Mouse (Mus musculus) neural tube, embryonic 13.5 days (tissue): ENCODE results near the gene Pprc1. TPM values are rescaled to one million over a fixed set of nuclear protein-coding genes. Genes with fewer than 3 reads are reported as not detected.
A peak's percentile ranks its signal among the peaks of the same experiment; 100 is the strongest.

Source experiments
- ATAC-seq: fragments of 200-750 bp; cut with Nextera tagmentation; 2 replicates; pipeline ENCODE4 v1.8.0; 2017; ENCODE audit warnings: low read depth, mild to moderate bottlenecking, moderate TSS enrichment, moderate library complexity
- H3K27ac ChIP-seq: fragments of 300-500 bp; sonication (generic); replicated peaks from 2 replicates; pipeline ENCODE4 v1.5.1; 2015; ENCODE audit warnings: moderate library complexity, mild to moderate bottlenecking, inconsistent platforms
- H3K27me3 ChIP-seq: fragments of 300-500 bp; sonication (generic); 2 replicates; pipeline ENCODE4 v1.6.1; 2015; ENCODE audit warnings: mild to moderate bottlenecking, inconsistent platforms
- H3K36me3 ChIP-seq: fragments of 300-500 bp; sonication (generic); 2 replicates; pipeline ENCODE4 v1.6.1; 2015; ENCODE audit warnings: mild to moderate bottlenecking, inconsistent platforms
- H3K4me1 ChIP-seq: fragments of 300-500 bp; sonication (generic); replicated peaks from 2 replicates; pipeline ENCODE4 v1.6.1; 2015; ENCODE audit warnings: inconsistent platforms
- H3K4me2 ChIP-seq: fragments of 300-500 bp; sonication (generic); 2 replicates; pipeline ENCODE4 v1.6.1; 2015; ENCODE audit warnings: inconsistent platforms, mild to moderate bottlenecking, moderate library complexity
- H3K4me3 ChIP-seq: fragments of 300-500 bp; sonication (generic); 2 replicates; pipeline ENCODE4 v1.5.1; 2015; ENCODE audit warnings: mild to moderate bottlenecking, inconsistent platforms
- H3K9ac ChIP-seq: fragments of 300-500 bp; sonication (generic); 2 replicates; pipeline ENCODE4 v1.6.1; 2015; ENCODE audit warnings: moderate library complexity, mild to moderate bottlenecking, inconsistent platforms
- H3K9me3 ChIP-seq: fragments of 300-500 bp; sonication (generic); 2 replicates; pipeline ENCODE4 v1.6.1; 2016; ENCODE audit warnings: inconsistent platforms
- WGBS: fragments of 180-500 bp; shearing (Covaris S2); methylation state at CpG from one replicate; pipeline ENCODE4 v1.1.7; 2015; 5-methylcytosine and 5-hydroxymethylcytosine counted together
- polyA plus RNA-seq: library from polyadenylated mRNA; unstranded; fragments of >200 nt; fragmentation: Nextera tagmentation; extraction: Ambion mirVana; gene quantifications from 2 replicates; pipeline ENCODE4 v1.2.1, GENCODE M21; 2015

The Pprc1 gene
- polyA plus RNA-seq, 1 experiment from 2014 or later, result 17.1 TPM

GRCm38 (mm10) chr19:46037243-46037924 lies 7.3 kb upstream of the Pprc1 start:
- Histone ChIP-seq H3K4me3 (peak overlapping the region; percentile 95), H3K27me3 (no peaks in the 10 kb centered on the region), H3K4me1 (peaks cover 58% of the 10 kb centered on the region), H3K9me3 (no peaks in the 10 kb centered on the region), H3K9ac (peak overlapping the region; percentile 94), H3K27ac (peak overlapping the region; percentile 99), H3K36me3 (peaks cover 44% of the 10 kb centered on the region), H3K4me2 (peak overlapping the region; percentile 100)
- no peak for ATAC-seq
- WGBS, result 36% methylated on average over 6 of the region's 6 CpGs

GRCm38 (mm10) chr19:46037925-46038850 lies 6.5 kb upstream of the Pprc1 start:
- H3K9me3 ChIP-seq, result no peaks in the 10 kb centered on the region
- peak overlapping the region; percentile 100 for H3K4me2 ChIP-seq
- no peak for ATAC-seq
- 12% methylated on average over 13 of the region's 13 CpGs for WGBS
- peak overlapping the region; percentile 99 for H3K27ac ChIP-seq
- H3K36me3 ChIP-seq, result peaks cover 35% of the 10 kb centered on the region
- peaks cover 66% of the 10 kb centered on the region for H3K4me1 ChIP-seq
- peak overlapping the region; percentile 95 for H3K4me3 ChIP-seq
- H3K27me3 ChIP-seq, result no peaks in the 10 kb centered on the region
- peak overlapping the region; percentile 94 for H3K9ac ChIP-seq

GRCm38 (mm10) chr19:46038851-46039260 lies 5.8 kb upstream of the Pprc1 start:
- WGBS, result 0% methylated on average over 16 of the region's 17 CpGs
- peak overlapping the region; percentile 95 for H3K4me3 ChIP-seq
- H3K9me3 ChIP-seq, result no peaks in the 10 kb centered on the region
- ATAC-seq, result peak; percentile 20; the same call in 1 of the 2 replicates
- H3K36me3 ChIP-seq, result peaks cover 29% of the 10 kb centered on the region
- H3K4me2 ChIP-seq, result peak overlapping the region; percentile 100
- H3K27ac ChIP-seq, result peak overlapping the region; percentile 99
- no peaks in the 10 kb centered on the region for H3K27me3 ChIP-seq
- H3K4me1 ChIP-seq, result peaks cover 73% of the 10 kb centered on the region
- H3K9ac ChIP-seq, result peak overlapping the region; percentile 94

- 2% methylated on average over 23 of the region's 30 CpGs for WGBS
- Histone ChIP-seq H3K4me3 (peak overlapping the region; percentile 95), H3K9me3 (no peaks in the 10 kb centered on the region), H3K4me2 (peak overlapping the region; percentile 100), H3K9ac (peak overlapping the region; percentile 94), H3K27ac (peak overlapping the region; percentile 99), H3K36me3 (peaks cover 23% of the 10 kb centered on the region), H3K27me3 (no peaks in the 10 kb centered on the region), H3K4me1 (peaks cover 77% of the 10 kb centered on the region)
- ATAC-seq, result peak; percentile 77
Measured at GRCm38 (mm10) chr19:46039478-46039877, 5.2 kb upstream of the Pprc1 start.

GRCm38 (mm10) chr19:46040149-46040902 lies 4.4 kb upstream of the Pprc1 start:
- H3K4me3 ChIP-seq, result peak overlapping the region; percentile 95
- WGBS, result 41% methylated on average over 14 of the region's 14 CpGs
- peak overlapping the region; percentile 94 for H3K9ac ChIP-seq
- peak overlapping the region; percentile 99 for H3K27ac ChIP-seq
- H3K4me2 ChIP-seq, result peak overlapping the region; percentile 100
- no peak for ATAC-seq
- H3K27me3 ChIP-seq, result no peaks in the 10 kb centered on the region
- peaks cover 77% of the 10 kb centered on the region for H3K4me1 ChIP-seq
- no peaks in the 10 kb centered on the region for H3K9me3 ChIP-seq
- H3K36me3 ChIP-seq, result peaks cover 14% of the 10 kb centered on the region

- Histone ChIP-seq H3K27ac (peak overlapping the region; percentile 99), H3K9me3 (no peaks in the 10 kb centered on the region), H3K4me2 (peak overlapping the region; percentile 100), H3K4me3 (peak overlapping the region; percentile 95), H3K9ac (peak overlapping the region; percentile 99), H3K27me3 (no peaks in the 10 kb centered on the region), H3K4me1 (peaks cover 81% of the 10 kb centered on the region), H3K36me3 (peaks cover 3% of the 10 kb centered on the region)
- ATAC-seq, result no peak
- 18% methylated on average over 7 of the region's 7 CpGs for WGBS
Measured at GRCm38 (mm10) chr19:46041299-46041932, 3.3 kb upstream of the Pprc1 start.

- Histone ChIP-seq H3K4me1 (peaks cover 80% of the 10 kb centered on the region), H3K4me3 (peak overlapping the region; percentile 95), H3K27ac (peak overlapping the region; percentile 99), H3K36me3 (no peaks in the 10 kb centered on the region), H3K4me2 (peak overlapping the region; percentile 100), H3K27me3 (no peaks in the 10 kb centered on the region), H3K9ac (peak overlapping the region; percentile 99), H3K9me3 (no peaks in the 10 kb centered on the region)
- 0% methylated on average over 14 of the region's 14 CpGs for WGBS
- ATAC-seq, result peak; percentile 51
Measured at GRCm38 (mm10) chr19:46041933-46042475, 2.7 kb upstream of the Pprc1 start.

GRCm38 (mm10) chr19:46042476-46043011 lies 2.1 kb upstream of the Pprc1 start:
- Histone ChIP-seq H3K4me1 (peaks cover 74% of the 10 kb centered on the region), H3K36me3 (no peaks in the 10 kb centered on the region), H3K9me3 (no peaks in the 10 kb centered on the region), H3K4me2 (peak overlapping the region; percentile 100), H3K4me3 (peak overlapping the region; percentile 95), H3K27me3 (no peaks in the 10 kb centered on the region), H3K27ac (peak overlapping the region; percentile 99), H3K9ac (peak overlapping the region; percentile 99)
- ATAC-seq, result peak; percentile 32
- 1% methylated on average over 6 of the region's 6 CpGs for WGBS

GRCm38 (mm10) chr19:46043380-46043779 lies 1.3 kb upstream of the Pprc1 start:
- 58% methylated on average over 7 of the region's 7 CpGs for WGBS
- Histone ChIP-seq H3K36me3 (no peaks in the 10 kb centered on the region), H3K4me1 (peaks cover 66% of the 10 kb centered on the region), H3K4me3 (peak overlapping the region; percentile 95), H3K27me3 (no peaks in the 10 kb centered on the region), H3K9me3 (no peaks in the 10 kb centered on the region), H3K9ac (peak overlapping the region; percentile 99), H3K4me2 (peak overlapping the region; percentile 100), H3K27ac (peak overlapping the region; percentile 99)
- no peak for ATAC-seq

GRCm38 (mm10) chr19:46044993-46045695 lies 458 bp downstream of the Pprc1 start, which contains the start of gene Ldb1:
Gene Ldb1, minus strand, starts transcription at chr19:46045214.
- ATAC-seq, result peak; percentile 60
- H3K4me3 ChIP-seq, result peak within 1 kb of the TSS; percentile 95
- no peaks in the 10 kb centered on the region for H3K9me3 ChIP-seq
- peaks cover 58% of the 10 kb centered on the region for H3K4me1 ChIP-seq
- peak within 1 kb of the TSS; percentile 99 for H3K9ac ChIP-seq
- peak within 1 kb of the TSS; percentile 99 for H3K27ac ChIP-seq
- H3K27me3 ChIP-seq, result no peaks in the 10 kb centered on the region
- H3K4me2 ChIP-seq, result peak within 1 kb of the TSS; percentile 100
- WGBS, result 1% methylated on average over 82 of the region's 84 CpGs
- no peaks in the 10 kb centered on the region for H3K36me3 ChIP-seq
